Mouse (Mus musculus): Measurements from ENCODE around the gene Dock1.

GRCm38 (mm10) chr7:135221475-135221874, 551.0 kb downstream of the Dock1 start:
- no peak for TF ChIP-seq CHD2 (IDR thresholded peaks at IDR 0.05; ENCODE audit: low read depth, low read length)
- no peak for TF ChIP-seq ZNF384 (IDR thresholded peaks at IDR 0.05; ENCODE audit: low read depth, low read length)
- TF ChIP-seq MAFK (IDR thresholded peaks at IDR 0.05; ENCODE audit: insufficient read depth, low read depth, low read length): no peak
- no peak for TF ChIP-seq HCFC1 (IDR thresholded peaks at IDR 0.05; ENCODE audit: borderline replicate concordance, insufficient read depth, low read length)

Measured in ES-E14 (cell line).